Mouse (Mus musculus) liver, embryonic 15.5 days (tissue): ENCODE measurements around the gene Endou. TPM values are rescaled to one million over a fixed set of nuclear protein-coding genes. Genes with fewer than 3 reads are reported as not detected.

Experiments
- ATAC-seq: fragments of 200-750 bp; cut with Nextera tagmentation; 2 replicates; pipeline ENCODE4 v1.8.0; 2017; ENCODE audit warnings: moderate number of reproducible peaks, mild to moderate bottlenecking, moderate library complexity; ENCODE audit not compliant: insufficient read depth
- H3K27ac ChIP-seq: fragments of 300-500 bp; sonication (generic); replicated peaks from 2 replicates; pipeline ENCODE4 v1.5.1; 2015; ENCODE audit warnings: mild to moderate bottlenecking, inconsistent platforms
- H3K27me3 ChIP-seq: fragments of 300-500 bp; sonication (generic); 2 replicates; pipeline ENCODE4 v1.6.1; 2015; ENCODE audit warnings: mild to moderate bottlenecking, inconsistent platforms
- H3K36me3 ChIP-seq: fragments of 300-500 bp; sonication (generic); replicated peaks from 2 replicates; pipeline ENCODE4 v1.6.1; 2015; ENCODE audit warnings: moderate library complexity, mild to moderate bottlenecking, inconsistent platforms
- H3K4me1 ChIP-seq: fragments of 300-500 bp; sonication (generic); replicated peaks from 2 replicates; pipeline ENCODE4 v1.6.1; 2015; ENCODE audit warnings: inconsistent platforms
- H3K4me2 ChIP-seq: fragments of 300-500 bp; sonication (generic); 2 replicates; pipeline ENCODE4 v1.6.1; 2015; ENCODE audit warnings: moderate library complexity, mild to moderate bottlenecking, inconsistent platforms
- H3K4me3 ChIP-seq: fragments of 300-500 bp; sonication (generic); replicated peaks from 2 replicates; pipeline ENCODE4 v1.5.1; 2015; ENCODE audit warnings: mild to moderate bottlenecking, inconsistent platforms
- H3K9ac ChIP-seq: fragments of 300-500 bp; sonication (generic); 2 replicates; pipeline ENCODE4 v1.6.1; 2015; ENCODE audit warnings: moderate library complexity, mild to moderate bottlenecking, inconsistent platforms
- H3K9me3 ChIP-seq: fragments of 300-500 bp; sonication (generic); replicated peaks from 2 replicates; pipeline ENCODE4 v1.6.1; 2016; ENCODE audit warnings: inconsistent platforms
- WGBS: fragments of 180-500 bp; shearing (Covaris S2); methylation state at CpG from one replicate; pipeline ENCODE4 v1.1.7; 2015; ENCODE audit warnings: mixed read lengths; ENCODE audit not compliant: insufficient replicate concordance; 5-methylcytosine and 5-hydroxymethylcytosine counted together
- polyA plus RNA-seq: library from polyadenylated mRNA; unstranded; fragments of >200 nt; fragmentation: Nextera tagmentation; extraction: Ambion mirVana; gene quantifications from 2 replicates; pipeline ENCODE4 v1.2.1, GENCODE M21; 2015

The Endou gene
- polyA plus RNA-seq, 1 experiment from 2014 or later: 0.10 TPM

- Histone ChIP-seq H3K36me3 (no peaks in the 10 kb centered on the region), H3K27me3 (peaks cover 79% of the 10 kb centered on the region), H3K4me1 (peaks cover 22% of the 10 kb centered on the region), H3K9me3 (no peaks in the 10 kb centered on the region), H3K9ac (no peak overlapping the region), H3K27ac (no peak overlapping the region), H3K4me3 (peak overlapping the region; percentile 48), H3K4me2 (peak overlapping the region; percentile 73)
- no peak for ATAC-seq
- WGBS: 9% methylated on average over 23 of the region's 23 CpGs
Measured at GRCm38 (mm10) chr15:97766594-97767279, 35.6 kb upstream of the Endou start.

DNA sequence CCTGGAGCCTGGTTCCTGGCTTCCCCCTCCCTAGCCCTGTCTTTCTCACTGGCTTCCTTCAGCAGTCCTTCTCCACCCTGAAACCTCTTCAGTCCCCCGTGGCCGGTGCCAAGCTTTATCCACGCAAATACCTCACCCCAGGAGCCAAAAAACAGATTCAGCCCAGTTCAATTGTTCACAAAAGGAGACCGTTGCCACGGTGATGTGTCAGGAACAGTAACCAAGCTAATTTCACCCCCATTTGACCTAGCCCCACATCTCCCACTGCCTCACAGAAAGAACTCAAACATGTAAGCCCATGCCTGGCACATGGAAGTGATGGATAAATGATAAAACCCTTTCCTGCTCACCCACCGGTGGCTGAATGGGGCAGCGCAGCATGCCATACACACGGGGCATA, 35.1 kb upstream of the Endou start:
- WGBS: 26% methylated on average over 8 of the region's 8 CpGs
- H3K36me3 ChIP-seq: no peaks in the 10 kb centered on the region
- peaks cover 75% of the 10 kb centered on the region for H3K27me3 ChIP-seq
- ATAC-seq: no peak
- no peaks in the 10 kb centered on the region for H3K9me3 ChIP-seq
- H3K4me1 ChIP-seq: peaks cover 19% of the 10 kb centered on the region
- peak overlapping the region; percentile 73; the same call in 1 of the 2 replicates for H3K4me2 ChIP-seq
- H3K4me3 ChIP-seq: peak overlapping the region; percentile 48
- no peak overlapping the region for H3K9ac ChIP-seq
- H3K27ac ChIP-seq: no peak overlapping the region

GRCm38 (mm10) chr15:97765090-97765794, 34.1 kb upstream of the Endou start:
- H3K4me1 ChIP-seq: peaks cover 23% of the 10 kb centered on the region
- WGBS: 36% methylated on average over 13 of the region's 13 CpGs
- no peak for ATAC-seq
- H3K27ac ChIP-seq: no peak overlapping the region
- no peak overlapping the region for H3K4me3 ChIP-seq
- no peaks in the 10 kb centered on the region for H3K9me3 ChIP-seq
- peaks cover 65% of the 10 kb centered on the region for H3K27me3 ChIP-seq
- no peak overlapping the region; the same call in 1 of the 2 replicates for H3K4me2 ChIP-seq
- H3K36me3 ChIP-seq: no peaks in the 10 kb centered on the region
- H3K9ac ChIP-seq: no peak overlapping the region

GRCm38 (mm10) chr15:97764532-97764931, 33.4 kb upstream of the Endou start:
- ATAC-seq: no peak
- Histone ChIP-seq H3K4me3 (no peak overlapping the region), H3K9me3 (no peaks in the 10 kb centered on the region), H3K27ac (no peak overlapping the region), H3K27me3 (peaks cover 58% of the 10 kb centered on the region), H3K36me3 (no peaks in the 10 kb centered on the region), H3K4me1 (peaks cover 28% of the 10 kb centered on the region), H3K4me2 (no peak overlapping the region), H3K9ac (no peak overlapping the region)
- whole genome bisulfite sequencing: 54% methylated on average over 2 of the region's 2 CpGs

- H3K4me2 ChIP-seq: no peak overlapping the region
- H3K27ac ChIP-seq: no peak overlapping the region
- WGBS: 50% methylated on average over 9 of the region's 9 CpGs
- H3K4me1 ChIP-seq: peaks cover 26% of the 10 kb centered on the region
- H3K36me3 ChIP-seq: no peaks in the 10 kb centered on the region
- no peak overlapping the region for H3K4me3 ChIP-seq
- no peak overlapping the region for H3K9ac ChIP-seq
- peaks cover 48% of the 10 kb centered on the region for H3K27me3 ChIP-seq
- no peaks in the 10 kb centered on the region for H3K9me3 ChIP-seq
- ATAC-seq: no peak
Measured at GRCm38 (mm10) chr15:97763256-97764049, 32.3 kb upstream of the Endou start.

GRCm38 (mm10) chr15:97762733-97763132, 31.6 kb upstream of the Endou start:
- H3K4me2 ChIP-seq: no peak overlapping the region
- H3K4me1 ChIP-seq: peaks cover 19% of the 10 kb centered on the region
- H3K9me3 ChIP-seq: no peaks in the 10 kb centered on the region
- H3K27me3 ChIP-seq: peaks cover 40% of the 10 kb centered on the region
- H3K9ac ChIP-seq: no peak overlapping the region
- no peak for ATAC-seq
- no peak overlapping the region for H3K27ac ChIP-seq
- H3K36me3 ChIP-seq: no peaks in the 10 kb centered on the region
- WGBS: 54% methylated on average over 9 of the region's 9 CpGs
- no peak overlapping the region for H3K4me3 ChIP-seq

DNA sequence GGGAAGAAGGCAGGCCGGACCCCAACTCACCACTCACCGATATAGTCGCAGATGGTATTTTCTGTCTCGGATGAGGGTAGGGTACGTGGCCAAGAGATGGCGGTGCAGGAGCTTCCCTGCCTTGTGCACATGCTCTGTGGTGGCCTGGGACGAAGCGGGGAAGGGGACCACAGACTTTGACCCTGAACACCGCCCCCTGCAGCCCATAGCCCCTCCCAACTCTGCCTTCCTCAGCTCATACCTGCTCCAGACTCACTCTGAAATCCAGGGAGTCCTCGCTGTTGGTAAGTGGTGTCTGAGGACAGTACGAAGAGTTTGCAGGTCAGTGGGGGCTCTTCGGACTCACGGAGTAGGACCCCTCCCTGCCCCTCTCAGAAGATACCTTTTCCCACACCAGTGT, 30.3 kb upstream of the Endou start:
- Histone ChIP-seq H3K36me3 (no peaks in the 10 kb centered on the region), H3K4me1 (peaks cover 8% of the 10 kb centered on the region), H3K9ac (no peak overlapping the region), H3K4me3 (no peak overlapping the region), H3K9me3 (no peaks in the 10 kb centered on the region), H3K27me3 (peaks cover 27% of the 10 kb centered on the region), H3K4me2 (no peak overlapping the region), H3K27ac (no peak overlapping the region)
- no peak for ATAC-seq
- 66% methylated on average over 13 of the region's 13 CpGs for WGBS

- Histone ChIP-seq H3K9me3 (no peaks in the 10 kb centered on the region), H3K36me3 (no peaks in the 10 kb centered on the region), H3K27ac (no peak overlapping the region), H3K4me3 (no peak overlapping the region), H3K4me2 (no peak overlapping the region), H3K27me3 (peaks cover 23% of the 10 kb centered on the region), H3K4me1 (peaks cover 8% of the 10 kb centered on the region), H3K9ac (no peak overlapping the region)
- ATAC-seq: no peak
- WGBS: 63% methylated on average over 5 of the region's 5 CpGs
Measured at GRCm38 (mm10) chr15:97760952-97761351, 29.8 kb upstream of the Endou start.

GRCm38 (mm10) chr15:97760006-97760405, 28.9 kb upstream of the Endou start:
- Histone ChIP-seq H3K27ac (no peak overlapping the region), H3K4me1 (peaks cover 8% of the 10 kb centered on the region), H3K9me3 (no peaks in the 10 kb centered on the region), H3K4me3 (no peak overlapping the region), H3K27me3 (peaks cover 13% of the 10 kb centered on the region), H3K36me3 (no peaks in the 10 kb centered on the region), H3K4me2 (no peak overlapping the region), H3K9ac (no peak overlapping the region)
- ATAC-seq: no peak
- WGBS: 64% methylated on average over 9 of the region's 9 CpGs

- Histone ChIP-seq H3K9ac (no peak overlapping the region), H3K4me3 (no peak overlapping the region), H3K27ac (no peak overlapping the region), H3K9me3 (no peaks in the 10 kb centered on the region), H3K36me3 (no peaks in the 10 kb centered on the region), H3K4me2 (no peak overlapping the region), H3K4me1 (peaks cover 13% of the 10 kb centered on the region), H3K27me3 (no peaks in the 10 kb centered on the region)
- ATAC-seq: no peak
- 66% methylated on average over 8 of the region's 8 CpGs for WGBS
Measured at GRCm38 (mm10) chr15:97755361-97755760, 24.2 kb upstream of the Endou start.

GRCm38 (mm10) chr15:97754476-97754875, 23.3 kb upstream of the Endou start:
- Histone ChIP-seq H3K4me1 (peaks cover 11% of the 10 kb centered on the region), H3K27me3 (no peaks in the 10 kb centered on the region), H3K9ac (no peak overlapping the region), H3K4me3 (no peak overlapping the region), H3K4me2 (no peak overlapping the region), H3K9me3 (no peaks in the 10 kb centered on the region), H3K27ac (no peak overlapping the region), H3K36me3 (no peaks in the 10 kb centered on the region)
- WGBS: 73% methylated on average over 6 of the region's 6 CpGs
- ATAC-seq: no peak
